Mouse (Mus musculus) intestine, postnatal 0 days (tissue): ENCODE data around the gene Wscd2. TPM values are rescaled to one million over a fixed set of nuclear protein-coding genes. Genes with fewer than 3 reads are reported as not detected.
A peak's percentile ranks its signal among the peaks of the same experiment; 100 is the strongest.
"Not testable (repeated sequence)": the region's sequence is repeated elsewhere in the genome, so short reads cannot be mapped to it uniquely, and the experiment has no call there.

Source experiments
- ATAC-seq: fragments of 200-750 bp; cut with Nextera tagmentation; 2 replicates; pipeline ENCODE4 v1.8.0; 2017; ENCODE audit warnings: mild to moderate bottlenecking, moderate TSS enrichment, moderate library complexity
- H3K27ac ChIP-seq: fragments of 300-500 bp; sonication (generic); 2 replicates; pipeline ENCODE4 v1.5.1; 2014; ENCODE audit warnings: mild to moderate bottlenecking, low read depth, low read length, moderate library complexity
- H3K27me3 ChIP-seq: fragments of 300-500 bp; sonication (generic); replicated peaks from 2 replicates; pipeline ENCODE4 v1.6.1; 2014; ENCODE audit warnings: low read length, mixed read lengths; ENCODE audit not compliant: control insufficient read depth, insufficient read depth
- H3K36me3 ChIP-seq: fragments of 300-500 bp; sonication (generic); 2 replicates; pipeline ENCODE4 v1.6.1; 2014; ENCODE audit warnings: mild to moderate bottlenecking, moderate library complexity; ENCODE audit not compliant: control insufficient read depth, insufficient read depth
- H3K4me1 ChIP-seq: fragments of 300-500 bp; sonication (generic); replicated peaks from 2 replicates; pipeline ENCODE4 v1.6.1; 2014; ENCODE audit warnings: antibody characterized with exemption, low read length, mixed read lengths; ENCODE audit not compliant: control insufficient read depth, insufficient read depth
- H3K4me2 ChIP-seq: fragments of 300-500 bp; sonication (generic); replicated peaks from 2 replicates; pipeline ENCODE4 v1.6.1; 2014; ENCODE audit warnings: low read depth, mild to moderate bottlenecking, moderate library complexity
- H3K4me3 ChIP-seq: fragments of 300-500 bp; sonication (generic); 2 replicates; pipeline ENCODE4 v1.5.1; 2014; ENCODE audit warnings: low read depth, low read length
- H3K9ac ChIP-seq: fragments of 300-500 bp; sonication (generic); 2 replicates; pipeline ENCODE4 v1.6.1; 2014; ENCODE audit warnings: mild to moderate bottlenecking, low read depth, low read length
- H3K9me3 ChIP-seq: fragments of 300-500 bp; sonication (generic); 2 replicates; pipeline ENCODE4 v1.6.1; 2016; ENCODE audit warnings: mixed run types; ENCODE audit not compliant: control insufficient read depth
- CTCF ChIP-seq: sonication (generic); IDR thresholded peaks from 2 replicates; pipeline ENCODE4 v1.5.1; 2016; ENCODE audit warnings: low read depth, mild to moderate bottlenecking, control low read depth, antibody characterized with exemption, moderate library complexity
- WGBS: fragments of 180-500 bp; shearing (Covaris S2); extraction: QIAGEN DNeasy Blood & Tissue Kit; methylation state at CpG from one replicate; pipeline ENCODE4 v1.1.7; 2014; 5-methylcytosine and 5-hydroxymethylcytosine counted together
- polyA plus RNA-seq: library from polyadenylated mRNA; unstranded; fragments of >200 nt; fragmentation: Nextera tagmentation; extraction: Ambion mirVana; gene quantifications from 2 replicates; pipeline ENCODE4 v1.2.1, GENCODE M21; 2015

The Wscd2 gene
- polyA plus RNA-seq, 1 experiment from 2014 or later: 4.2 TPM

DNA sequence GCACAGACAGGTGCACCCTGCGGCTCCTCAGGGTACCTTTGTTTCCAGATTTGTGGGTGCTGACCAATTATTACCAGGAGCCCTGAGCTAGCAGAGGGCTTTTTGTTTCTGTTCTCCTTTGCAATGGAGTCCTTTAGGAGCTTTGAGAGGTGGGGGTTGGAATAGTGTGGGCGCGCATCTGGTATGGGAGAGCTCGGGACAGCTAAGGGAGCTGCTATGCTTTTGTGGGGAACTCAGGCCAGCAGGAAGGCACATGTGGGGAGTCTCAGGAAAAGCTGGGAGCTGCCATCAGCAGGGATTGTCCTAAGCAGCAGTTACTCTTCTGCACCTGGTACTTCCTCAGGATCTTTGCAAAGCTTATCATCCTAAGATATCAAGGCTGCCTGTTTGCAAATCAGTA is 89.0 kb downstream of the Wscd2 start:
- 66% methylated on average over 4 of the region's 4 CpGs for WGBS
- H3K27ac ChIP-seq: no peak overlapping the region
- ATAC-seq: no peak

DNA sequence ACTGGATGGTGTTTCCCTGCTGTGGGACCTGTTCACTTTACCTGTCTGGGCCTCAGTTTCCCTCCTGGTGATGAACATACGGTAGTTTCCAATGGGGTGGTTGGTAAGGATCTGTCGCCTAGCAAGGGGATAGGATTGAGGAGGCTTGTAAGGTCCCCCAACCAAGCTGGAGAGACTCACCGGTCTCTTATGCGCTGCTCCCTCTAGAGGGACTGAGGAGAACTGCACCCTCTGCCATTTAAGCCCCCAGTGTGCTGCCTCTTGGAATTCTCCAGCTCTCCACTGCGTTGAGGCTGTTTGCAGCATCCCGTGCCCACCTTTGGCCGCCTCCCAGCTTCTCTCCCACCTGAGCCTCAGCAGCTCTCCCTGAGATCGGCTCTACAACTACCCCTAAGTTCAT is 90.1 kb downstream of the Wscd2 start:
- Histone ChIP-seq H3K4me3 (no peak overlapping the region), H3K27me3 (no peaks in the 10 kb centered on the region), H3K4me1 (no peaks in the 10 kb centered on the region), H3K27ac (no peak overlapping the region), H3K9me3 (no peaks in the 10 kb centered on the region), H3K9ac (no peak overlapping the region), H3K36me3 (no peaks in the 10 kb centered on the region), H3K4me2 (no peak overlapping the region)
- ATAC-seq: no peak
- TF ChIP-seq CTCF: peak; percentile 71
- 51% methylated on average over 8 of the region's 8 CpGs for WGBS

More for the DNA sequence above, 89.0 kb downstream of the Wscd2 start:
- Histone ChIP-seq H3K36me3 (no peaks in the 10 kb centered on the region), H3K27me3 (no peaks in the 10 kb centered on the region), H3K9me3 (no peaks in the 10 kb centered on the region), H3K9ac (no peak overlapping the region), H3K4me3 (no peak overlapping the region), H3K4me2 (no peak overlapping the region), H3K4me1 (no peaks in the 10 kb centered on the region)
- no peak for TF ChIP-seq CTCF

GRCm38 (mm10) chr5:113580801-113581200 is 90.7 kb downstream of the Wscd2 start:
- Histone ChIP-seq H3K4me1 (no peaks in the 10 kb centered on the region), H3K4me2 (no peak overlapping the region), H3K27me3 (no peaks in the 10 kb centered on the region), H3K9me3 (no peaks in the 10 kb centered on the region), H3K36me3 (no peaks in the 10 kb centered on the region), H3K4me3 (no peak overlapping the region), H3K9ac (no peak overlapping the region), H3K27ac (no peak overlapping the region)
- 42% methylated on average over 9 of the region's 9 CpGs for WGBS
- ATAC-seq: no peak
- no peak for TF ChIP-seq CTCF

DNA sequence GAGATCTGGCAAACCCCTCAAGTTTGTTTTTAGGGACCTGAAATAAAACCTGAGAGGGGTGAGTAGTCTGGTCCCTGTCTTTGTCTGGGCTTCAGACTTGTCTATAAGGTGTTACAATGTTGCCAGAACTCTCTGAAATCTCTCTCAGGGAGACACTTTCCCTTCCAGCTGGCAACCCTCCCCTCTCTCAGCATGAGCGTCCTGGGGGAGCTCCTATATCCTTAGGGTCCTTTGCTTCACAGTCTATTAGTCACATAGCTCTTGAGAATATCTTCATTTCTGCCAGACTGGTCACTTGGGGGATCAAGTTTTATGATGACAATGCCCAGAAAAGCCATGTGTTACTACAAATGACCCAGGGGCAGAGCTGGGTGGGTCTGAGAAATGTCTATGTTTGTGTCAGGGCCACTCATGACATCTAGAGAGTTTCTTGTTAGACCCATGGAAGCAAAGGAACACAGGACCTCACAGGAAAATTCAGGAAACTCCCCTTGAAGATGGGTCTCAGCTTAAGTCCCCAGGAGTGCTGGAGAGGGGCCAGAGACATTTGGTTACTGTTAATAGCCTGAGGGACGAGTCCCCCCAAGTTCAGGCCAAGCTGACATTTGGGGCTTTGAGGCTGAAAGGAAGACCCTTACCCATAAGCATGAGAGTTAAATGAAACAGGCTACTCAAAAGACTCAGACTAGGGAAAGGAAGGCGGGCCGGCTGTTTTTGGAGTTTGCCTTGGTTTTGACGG is 93.5 kb downstream of the Wscd2 start:
- H3K27me3 ChIP-seq: no peaks in the 10 kb centered on the region
- H3K36me3 ChIP-seq: no peaks in the 10 kb centered on the region
- 74% methylated on average over 5 of the region's 5 CpGs for WGBS

DNA sequence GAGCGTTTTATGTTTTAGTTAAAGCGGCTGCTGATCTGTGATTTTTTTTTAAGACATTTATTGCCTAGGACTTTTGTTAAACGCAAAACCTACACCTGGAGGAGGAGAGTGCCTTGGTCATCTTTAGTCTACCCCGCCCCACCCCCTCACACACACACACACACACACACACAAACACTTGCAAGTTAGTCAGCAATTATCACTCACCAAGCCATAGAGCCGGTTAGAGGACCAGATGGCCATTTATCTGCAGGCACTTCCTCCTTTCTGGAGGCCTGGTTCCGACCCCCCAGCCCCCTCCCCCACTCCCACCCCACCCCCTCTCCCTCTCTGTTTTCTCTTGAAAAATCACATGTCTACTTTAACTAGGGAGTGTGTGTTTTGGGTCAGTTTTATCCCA is 94.3 kb downstream of the Wscd2 start:
- Histone ChIP-seq H3K27ac (no peak overlapping the region), H3K4me3 (no peak overlapping the region), H3K9ac (no peak overlapping the region), H3K4me2 (no peak overlapping the region), H3K27me3 (no peaks in the 10 kb centered on the region), H3K4me1 (no peaks in the 10 kb centered on the region), H3K36me3 (no peaks in the 10 kb centered on the region), H3K9me3 (no peaks in the 10 kb centered on the region)
- TF ChIP-seq CTCF: no peak
- WGBS: 24% methylated on average over 6 of the region's 6 CpGs
- ATAC-seq: no peak

More for the DNA sequence above, 93.5 kb downstream of the Wscd2 start:
- Histone ChIP-seq H3K9ac (no peak overlapping the region), H3K4me1 (no peaks in the 10 kb centered on the region), H3K4me3 (no peak overlapping the region), H3K9me3 (no peaks in the 10 kb centered on the region), H3K27ac (no peak overlapping the region), H3K4me2 (no peak overlapping the region)
- no peak for TF ChIP-seq CTCF
- ATAC-seq: no peak

GRCm38 (mm10) chr5:113585619-113586457 is 95.7 kb downstream of the Wscd2 start:
- not testable (repeated sequence) for ATAC-seq

More at GRCm38 (mm10) chr5:113585619-113586457, 95.7 kb downstream of the Wscd2 start:
- not testable (repeated sequence) for H3K9ac ChIP-seq, H3K27me3 ChIP-seq, H3K9me3 ChIP-seq, H3K36me3 ChIP-seq, H3K4me3 ChIP-seq, H3K27ac ChIP-seq, H3K4me1 ChIP-seq, H3K4me2 ChIP-seq
- WGBS: 79% methylated on average over 17 of the region's 17 CpGs
